In the genomic region with DNA sequence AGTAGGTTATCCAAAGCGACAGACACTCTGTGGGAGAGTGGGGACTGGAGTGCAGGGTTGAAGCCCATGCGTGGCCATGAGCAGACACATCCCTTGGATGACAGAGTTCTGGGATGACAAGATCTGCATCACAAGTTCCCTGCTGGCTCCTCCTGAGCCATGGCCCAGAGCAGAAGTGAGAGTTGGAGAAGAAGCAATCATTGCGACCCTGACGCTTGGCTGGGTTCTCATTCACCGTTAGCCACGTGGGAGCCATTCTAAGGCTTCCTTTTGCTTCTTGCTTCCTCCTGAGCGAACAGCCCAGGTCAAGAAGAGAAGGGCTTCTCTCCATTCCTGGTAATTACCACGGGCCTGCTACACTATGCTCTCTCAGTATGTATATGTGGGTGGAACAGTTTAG, we compare ENCODE assay signal across 23 mouse cellular contexts.
"Had no signal": no experiment of that assay in that cellular context is flagged by ENCODE, and none has a peak within 500 bp of the region (broad histone marks: within the 10 kb centered on the region; RNA-seq: fewer than 3 reads in every experiment).

No protein-coding gene starts in this region.

- ATAC-seq: hindbrain, postnatal 0 days; intestine, embryonic 16.5 days had no signal

- H3K27me3 ChIP-seq: hindbrain, embryonic 13.5 days; hindbrain, embryonic 15.5 days; kidney, embryonic 15.5 days; limb, embryonic 13.5 days; limb, embryonic 15.5 days had no signal

- H3K27ac ChIP-seq: heart, adult 2 months; hindbrain, embryonic 13.5 days; hindbrain, embryonic 15.5 days; hindbrain, postnatal 0 days; kidney, embryonic 15.5 days; kidney, postnatal 0 days; limb, embryonic 13.5 days; limb, embryonic 15.5 days had no signal

- H3K9me3 ChIP-seq: hindbrain, embryonic 13.5 days; hindbrain, embryonic 15.5 days; kidney, embryonic 15.5 days; limb, embryonic 15.5 days had no signal

- H3K4me1 ChIP-seq: limb, embryonic 13.5 days; limb, embryonic 15.5 days had no signal

- H3K36me3 ChIP-seq: heart, embryonic 12.5 days; hindbrain, embryonic 13.5 days; hindbrain, embryonic 15.5 days; kidney, embryonic 15.5 days; limb, embryonic 13.5 days; limb, embryonic 15.5 days had no signal

- DNase-seq: gastrocnemius, postnatal 14 days; gastrocnemius, postnatal 36 days; heart, adult 11 months; heart, adult 2 months; heart, postnatal 10 days; heart, postnatal 4 days; kidney, adult 11 months; kidney, adult 2 months; kidney, adult 9 months; kidney, postnatal 14 days; kidney, postnatal 36 days; layer of hippocampus, adult 9-11 months; layer of hippocampus, postnatal 36 days; left cerebral cortex, postnatal 4 days had no signal

- H3K4me3 ChIP-seq: heart, adult 2 months; heart, embryonic 12.5 days; hindbrain, embryonic 13.5 days; hindbrain, embryonic 15.5 days; kidney, embryonic 15.5 days; limb, embryonic 13.5 days; limb, embryonic 15.5 days had no signal
